Mouse (Mus musculus): ENCODE data around the gene Tmtc1.

The Tmtc1 gene

GRCm38 (mm10) chr6:148443726-148444701, at the start of gene Tmtc1:
TSS of gene Tmtc1 (minus strand) at chr6:148444389.
- in situ Hi-C loops (cut with MboI, MseI): loop anchor here (10.0 kb wide), 1 partner anchor 61 kb away; no protein-coding TSS in a partner anchor

DNA sequence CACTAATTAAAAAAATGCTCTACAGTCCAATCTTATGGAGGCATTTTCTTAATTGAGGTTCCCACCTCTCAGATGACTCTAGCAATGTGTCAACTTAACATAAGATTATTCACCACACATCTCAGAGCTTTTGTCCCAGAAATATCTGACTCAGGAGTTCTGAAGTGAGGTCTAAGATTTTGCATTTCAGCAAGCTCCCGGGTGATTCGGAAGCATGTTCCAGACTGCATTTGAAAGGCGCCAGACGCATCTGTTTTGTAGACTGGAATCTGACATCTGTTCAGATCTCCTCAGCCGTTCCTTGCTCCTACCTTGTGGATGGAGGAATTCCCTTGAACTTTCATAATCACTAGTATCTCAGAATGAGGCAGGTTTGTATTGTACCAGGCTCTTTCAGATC, 47.7 kb upstream of the Tmtc1 start:
- in situ Hi-C loops (cut with MboI, MseI): no loop called here

- in situ Hi-C loops (cut with MboI, MseI): no loop called here
Observed at GRCm38 (mm10) chr6:148486756-148487155, 42.6 kb upstream of the Tmtc1 start.

GRCm38 (mm10) chr6:148481894-148482293, 37.7 kb upstream of the Tmtc1 start:
- in situ Hi-C loops (cut with MboI, MseI): no loop called here

DNA sequence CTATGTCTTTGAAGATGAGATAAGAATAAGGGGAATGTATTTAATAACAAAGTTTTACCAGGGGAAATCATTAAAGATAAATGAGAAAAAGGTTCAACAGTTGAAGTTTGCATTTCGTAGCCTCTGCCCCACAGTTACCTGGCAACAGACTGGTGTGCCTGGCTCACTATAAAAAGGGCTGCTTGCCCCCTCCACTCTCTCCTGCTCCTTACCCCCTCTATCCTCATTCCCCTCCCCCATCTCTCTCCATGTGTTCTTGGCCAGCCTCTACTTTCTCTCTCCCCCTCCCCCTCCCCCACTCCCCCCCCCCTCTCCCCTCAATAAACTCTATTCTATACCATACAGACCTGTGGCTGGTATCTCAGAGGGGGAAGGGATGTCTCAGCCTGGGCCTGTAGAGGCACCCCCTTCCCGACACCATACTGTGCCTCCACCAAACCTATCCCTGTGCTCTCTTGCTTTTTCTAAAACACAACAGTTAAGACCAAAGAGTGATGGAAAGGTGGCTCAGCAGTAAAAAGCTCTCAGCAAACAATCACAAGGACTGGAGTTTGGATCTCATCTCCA, 35.6 kb upstream of the Tmtc1 start:
- in situ Hi-C loops (cut with MboI, MseI): no loop called here

DNA sequence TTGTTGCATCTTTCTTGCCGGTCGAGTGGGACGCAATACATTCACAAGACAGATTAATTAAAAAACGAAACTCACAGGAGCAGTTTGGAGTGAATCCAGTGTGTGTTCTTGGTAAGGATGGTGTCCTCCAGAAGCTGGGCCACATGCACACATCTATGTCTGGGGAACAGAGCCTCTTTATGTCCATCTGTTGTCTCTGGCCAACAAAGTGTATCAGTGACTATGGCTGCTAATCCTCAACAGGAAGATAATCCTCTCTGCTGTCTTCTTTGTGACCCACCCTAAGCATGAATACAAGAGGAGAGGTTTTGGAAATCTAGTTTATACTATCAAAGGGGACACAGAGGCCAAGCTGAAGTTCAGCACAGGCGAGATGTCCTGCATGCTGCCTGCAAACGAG, 34.2 kb upstream of the Tmtc1 start:
- in situ Hi-C loops (cut with MboI, MseI): no loop called here

- in situ Hi-C loops (cut with MboI, MseI): no loop called here
Observed at GRCm38 (mm10) chr6:148472289-148472688, 28.1 kb upstream of the Tmtc1 start.

DNA sequence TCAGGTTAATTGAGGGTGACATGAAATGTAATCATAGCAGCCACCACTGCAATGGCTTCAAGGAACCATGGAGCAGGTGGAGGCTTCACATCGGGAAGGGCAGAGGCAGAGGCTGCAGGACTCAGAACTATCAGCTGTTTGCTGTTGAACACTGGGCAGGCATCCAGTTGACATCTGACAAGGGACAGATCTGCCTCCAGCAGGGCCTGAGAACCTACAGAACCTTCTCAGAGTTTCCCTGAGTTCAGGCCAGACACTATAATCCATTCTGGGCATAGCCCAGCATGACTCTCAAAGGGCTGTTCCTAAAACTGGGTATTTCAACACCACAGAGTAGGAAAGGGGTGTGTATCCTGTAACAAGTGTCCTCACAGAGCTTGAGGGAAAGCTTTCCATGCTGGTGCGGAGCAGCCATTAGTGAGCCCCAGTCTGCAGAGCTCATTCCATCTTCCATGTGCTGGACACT, 23.8 kb upstream of the Tmtc1 start:
- in situ Hi-C loops (cut with MboI, MseI): no loop called here

GRCm38 (mm10) chr6:148467170-148467921, 23.2 kb upstream of the Tmtc1 start:
- in situ Hi-C loops (cut with MboI, MseI): no loop called here

GRCm38 (mm10) chr6:148459636-148460035, 15.4 kb upstream of the Tmtc1 start:
- in situ Hi-C loops (cut with MboI, MseI): no loop called here

DNA sequence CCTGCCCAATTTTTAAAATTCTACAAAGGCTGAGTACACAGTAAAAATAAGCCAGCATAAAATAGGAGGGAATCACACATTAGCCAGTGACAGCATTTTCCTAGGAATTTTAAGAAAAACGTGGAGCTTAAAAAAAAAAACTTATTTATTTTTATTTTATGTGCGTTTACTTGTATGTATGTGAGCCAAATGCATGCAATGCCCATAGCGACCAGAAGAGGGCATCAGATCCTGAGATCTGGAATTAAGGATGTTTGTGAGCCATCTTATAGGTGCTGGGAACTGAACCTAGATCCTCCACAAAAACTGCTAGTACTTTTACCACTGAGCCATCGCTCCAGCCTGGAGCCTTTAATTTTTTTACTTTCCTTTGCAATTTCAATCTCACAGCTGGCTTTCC, 11.3 kb upstream of the Tmtc1 start:
- in situ Hi-C loops (cut with MboI, MseI): no loop called here

DNA sequence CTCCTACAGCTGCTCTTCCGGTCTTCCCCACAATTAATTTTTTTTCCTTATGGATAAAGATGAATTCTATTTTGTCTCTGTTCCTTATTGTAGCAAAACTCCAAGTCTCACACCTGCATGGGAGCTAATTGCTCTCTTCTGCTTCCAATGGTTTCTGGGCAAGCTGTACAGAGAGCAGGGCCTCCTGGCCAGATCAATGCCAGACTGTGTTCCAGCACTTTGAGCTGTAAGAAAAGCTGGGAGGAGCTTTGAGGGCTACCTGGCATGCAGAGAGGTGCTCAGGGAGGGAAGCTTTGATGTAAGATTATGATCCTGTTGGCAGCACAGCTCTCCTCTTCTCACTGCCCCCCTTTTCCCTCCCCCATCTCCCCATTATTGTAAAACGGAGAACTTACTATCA, 10.6 kb upstream of the Tmtc1 start:
- in situ Hi-C loops (cut with MboI, MseI): no loop called here

- in situ Hi-C loops (cut with MboI, MseI): loop anchor here (10.0 kb wide), 1 partner anchor 57 kb away; no protein-coding TSS in a partner anchor
Observed at GRCm38 (mm10) chr6:148448151-148448550, 4.0 kb upstream of the Tmtc1 start.

GRCm38 (mm10) chr6:148446113-148446512, 1.9 kb upstream of the Tmtc1 start:
- in situ Hi-C loops (cut with MboI, MseI): loop anchor here (10.0 kb wide), 1 partner anchor 59 kb away; no protein-coding TSS in a partner anchor

DNA sequence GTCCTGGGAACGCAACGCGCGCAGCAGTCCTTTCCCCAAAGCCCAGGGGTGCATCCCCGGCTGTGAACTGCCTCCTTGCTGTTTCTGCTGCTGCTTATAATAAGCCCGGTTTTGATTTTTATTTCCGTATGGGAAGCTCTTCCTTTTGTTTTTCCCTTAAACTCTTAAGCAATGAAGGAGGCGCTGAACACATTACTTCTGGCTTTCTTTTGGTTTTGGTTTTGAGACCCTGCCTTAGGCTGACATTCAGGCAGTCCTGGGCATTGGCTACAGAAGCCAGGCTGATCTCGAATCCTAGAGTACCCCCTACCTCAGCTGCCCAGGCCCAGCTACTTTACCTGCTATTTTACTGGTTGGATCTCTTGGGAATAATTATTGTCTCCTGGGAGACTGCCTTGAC, 607 bp upstream of the Tmtc1 start:
- in situ Hi-C loops (cut with MboI, MseI): loop anchor here (10.0 kb wide), 1 partner anchor 60 kb away; no protein-coding TSS in a partner anchor

GRCm38 (mm10) chr6:148443291-148443725, 881 bp downstream of the Tmtc1 start:
- in situ Hi-C loops (cut with MboI, MseI): loop anchor here (10.0 kb wide), 1 partner anchor 61 kb away; no protein-coding TSS in a partner anchor

GRCm38 (mm10) chr6:148442671-148443290, 1.4 kb downstream of the Tmtc1 start:
- in situ Hi-C loops (cut with MboI, MseI): loop anchor here (10.0 kb wide), 1 partner anchor 62 kb away; no protein-coding TSS in a partner anchor

GRCm38 (mm10) chr6:148441871-148442270, 2.3 kb downstream of the Tmtc1 start:
- in situ Hi-C loops (cut with MboI, MseI): loop anchor here (10.0 kb wide), 1 partner anchor 63 kb away; no protein-coding TSS in a partner anchor

DNA sequence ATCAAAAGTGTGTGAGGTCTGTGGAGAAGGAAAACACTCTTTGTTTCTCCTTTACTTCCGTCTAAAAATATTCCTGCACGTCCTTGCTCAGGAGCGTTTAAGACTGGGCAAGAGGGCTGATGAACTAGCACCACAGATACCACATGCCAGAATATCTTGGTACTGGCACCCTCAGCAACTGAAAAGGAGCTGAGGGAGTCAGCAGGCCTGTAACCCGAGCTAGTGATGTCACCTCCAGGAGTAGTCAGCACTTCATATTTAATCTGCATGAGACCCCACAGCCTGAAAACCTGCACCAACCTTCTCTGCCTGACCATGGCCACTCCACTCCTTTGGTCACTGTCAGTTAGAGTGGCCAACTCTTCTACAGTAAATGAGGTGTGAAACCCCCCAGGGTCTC, 5.1 kb downstream of the Tmtc1 start:
- in situ Hi-C loops (cut with MboI, MseI): no loop called here

DNA sequence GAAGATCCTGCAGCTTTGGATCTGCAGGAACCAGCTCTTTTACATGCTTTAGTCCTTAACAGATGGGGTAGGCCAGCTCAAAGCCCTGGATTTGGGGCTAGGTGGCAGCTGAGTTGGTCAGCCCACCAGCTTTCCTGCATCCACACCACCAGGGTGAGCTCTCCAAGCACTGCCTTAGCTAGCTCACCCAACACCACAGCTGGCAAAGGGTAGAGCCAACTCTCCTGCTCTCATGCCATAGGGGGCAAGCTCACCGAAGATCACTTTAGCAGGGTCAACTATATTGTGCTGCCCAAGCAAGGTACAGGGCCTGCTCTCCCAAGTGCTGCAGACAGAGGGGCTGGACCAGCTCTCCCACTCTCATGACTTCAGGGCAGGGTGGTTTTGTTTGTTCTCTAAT, 6.6 kb downstream of the Tmtc1 start:
- in situ Hi-C loops (cut with MboI, MseI): no loop called here

DNA sequence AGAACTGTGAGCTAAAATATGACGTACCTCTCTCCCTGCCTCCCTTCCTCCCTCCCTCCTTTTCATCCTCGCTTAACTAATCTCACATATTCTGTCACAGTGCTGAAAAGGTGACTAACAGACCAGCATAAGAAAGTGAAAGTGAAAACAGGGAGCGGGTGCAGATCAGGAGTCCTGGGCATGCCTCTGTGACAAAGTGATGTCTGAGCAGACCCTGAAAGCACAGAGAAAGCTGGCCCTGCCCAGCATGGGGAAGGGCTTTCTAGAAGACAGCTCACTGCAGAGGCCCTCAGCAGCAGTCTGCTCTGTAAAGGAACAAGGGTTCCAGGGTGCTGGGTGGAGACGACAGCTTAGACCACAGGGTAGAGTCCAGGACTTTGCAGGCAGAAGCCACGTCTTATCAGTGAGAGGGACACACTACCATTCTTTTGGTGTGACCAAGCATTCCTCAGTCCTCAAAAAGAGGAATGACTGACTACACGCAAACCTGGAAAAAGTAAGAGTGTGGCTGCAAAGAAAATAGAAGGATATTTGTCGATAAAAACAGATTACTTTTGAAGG, 7.7 kb downstream of the Tmtc1 start:
- in situ Hi-C loops (cut with MboI, MseI): no loop called here
